Mouse (Mus musculus) liver, adult 2 months (tissue): ENCODE measurements around the gene Eno3. TPM values are rescaled to one million over a fixed set of nuclear protein-coding genes. Genes with fewer than 3 reads are reported as not detected.
A peak's percentile ranks its signal among the peaks of the same experiment; 100 is the strongest.

ENCODE experiments used
- DNase-seq: peaks from one replicate; pipeline ENCODE4 v3.0.0-alpha.2; 2011; ENCODE audit warnings: low read depth, low spot score; ENCODE audit errors: extremely low read depth
- H3K27ac ChIP-seq: fragments of 200-500 bp; replicated peaks from 2 replicates; pipeline ENCODE4 v1.5.1; 2012; ENCODE audit warnings: low read depth, mild to moderate bottlenecking, control low read depth, inconsistent platforms, low read length; ENCODE audit not compliant: insufficient read depth
- H3K27me3 ChIP-seq: fragments of 200-500 bp; 2 replicates; pipeline ENCODE4 v1.6.1; 2012; ENCODE audit warnings: mild to moderate bottlenecking, moderate library complexity, low read length, inconsistent platforms; ENCODE audit not compliant: control insufficient read depth, insufficient read depth
- H3K36me3 ChIP-seq: fragments of 200-500 bp; 2 replicates; pipeline ENCODE4 v1.6.1; 2012; ENCODE audit warnings: low read length, inconsistent platforms; ENCODE audit not compliant: control insufficient read depth, insufficient read depth
- H3K4me1 ChIP-seq: fragments of 200-500 bp; 2 replicates; pipeline ENCODE4 v1.6.1; 2011; ENCODE audit warnings: low read length; ENCODE audit not compliant: control insufficient read depth, insufficient read depth
- H3K4me3 ChIP-seq: fragments of 200-500 bp; 2 replicates; pipeline ENCODE4 v1.5.1; 2011; ENCODE audit warnings: low read depth, mild to moderate bottlenecking, control low read depth, low read length, moderate library complexity; ENCODE audit not compliant: insufficient read depth
- H3K79me2 ChIP-seq: fragments of 200-500 bp; 2 replicates; pipeline ENCODE4 v1.6.1; 2012; ENCODE audit warnings: inconsistent platforms, mild to moderate bottlenecking, low read length, moderate library complexity; ENCODE audit not compliant: control insufficient read depth, insufficient read depth
- H3K9ac ChIP-seq: fragments of 200-500 bp; 2 replicates; pipeline ENCODE4 v1.6.1; 2012; ENCODE audit warnings: low read depth, mild to moderate bottlenecking, control low read depth, inconsistent platforms, low read length
- CTCF ChIP-seq: fragments of 200-500 bp; IDR thresholded peaks from 2 replicates; pipeline ENCODE4 v1.5.1; 2011; ENCODE audit warnings: low read depth, low read length, control low read depth
- POLR2A ChIP-seq: fragments of 200-500 bp; IDR thresholded peaks from 2 replicates; pipeline ENCODE4 v1.6.1; 2011; ENCODE audit warnings: low read length, control low read depth; ENCODE audit not compliant: insufficient read depth; ENCODE audit errors: extremely low read depth
- WGBS: fragments of 180-500 bp; shearing (Covaris S2); methylation state at CpG from one replicate; pipeline ENCODE4 v1.1.7; 2018; 5-methylcytosine and 5-hydroxymethylcytosine counted together
- polyA plus RNA-seq: library from polyadenylated mRNA; depleted of rRNA; stranded (reverse); fragments of >200 nt; gene quantifications from 2 replicates; pipeline ENCODE4 v1.2.3, GENCODE M21; 2012
- total RNA-seq: library from RNA; depleted of rRNA; stranded (reverse); fragments of >200 nt; gene quantifications from 2 replicates; pipeline ENCODE4 v1.2.3, GENCODE M21; 2014

Gene Eno3
- total and polyA plus RNA-seq, 2 experiments, result 3.0 to 4.0 TPM

- no peaks in the 10 kb centered on the region for H3K79me2 ChIP-seq
- peaks cover 17% of the 10 kb centered on the region for H3K4me1 ChIP-seq
- no peaks in the 10 kb centered on the region for H3K27me3 ChIP-seq
- TF ChIP-seq POLR2A (no peak), CTCF (0 out of 2 replicates have a peak, but pooled peaks have one; percentile 19)
- no peak overlapping the region for H3K9ac ChIP-seq
- DNase-seq, result peak; percentile 58
- WGBS, result 64% methylated on average over 11 of the region's 11 CpGs
- H3K36me3 ChIP-seq, result peaks cover 11% of the 10 kb centered on the region; the same call in 1 of the 2 replicates
- H3K4me3 ChIP-seq, result no peak overlapping the region
- no peak overlapping the region for H3K27ac ChIP-seq
Observed at GRCm38 (mm10) chr11:70681897-70682581, 25.0 kb downstream of the Eno3 start.

- Histone ChIP-seq H3K4me1 (peaks cover 15% of the 10 kb centered on the region), H3K36me3 (peaks cover 11% of the 10 kb centered on the region; the same call in 1 of the 2 replicates), H3K27me3 (no peaks in the 10 kb centered on the region), H3K4me3 (no peak overlapping the region), H3K27ac (no peak overlapping the region), H3K9ac (no peak overlapping the region), H3K79me2 (no peaks in the 10 kb centered on the region)
- TF ChIP-seq POLR2A (no peak), CTCF (no peak)
- DNase-seq, result no peak
- WGBS, result 90% methylated on average over 5 of the region's 5 CpGs
Observed at GRCm38 (mm10) chr11:70683640-70684039, 26.6 kb downstream of the Eno3 start.

DNA sequence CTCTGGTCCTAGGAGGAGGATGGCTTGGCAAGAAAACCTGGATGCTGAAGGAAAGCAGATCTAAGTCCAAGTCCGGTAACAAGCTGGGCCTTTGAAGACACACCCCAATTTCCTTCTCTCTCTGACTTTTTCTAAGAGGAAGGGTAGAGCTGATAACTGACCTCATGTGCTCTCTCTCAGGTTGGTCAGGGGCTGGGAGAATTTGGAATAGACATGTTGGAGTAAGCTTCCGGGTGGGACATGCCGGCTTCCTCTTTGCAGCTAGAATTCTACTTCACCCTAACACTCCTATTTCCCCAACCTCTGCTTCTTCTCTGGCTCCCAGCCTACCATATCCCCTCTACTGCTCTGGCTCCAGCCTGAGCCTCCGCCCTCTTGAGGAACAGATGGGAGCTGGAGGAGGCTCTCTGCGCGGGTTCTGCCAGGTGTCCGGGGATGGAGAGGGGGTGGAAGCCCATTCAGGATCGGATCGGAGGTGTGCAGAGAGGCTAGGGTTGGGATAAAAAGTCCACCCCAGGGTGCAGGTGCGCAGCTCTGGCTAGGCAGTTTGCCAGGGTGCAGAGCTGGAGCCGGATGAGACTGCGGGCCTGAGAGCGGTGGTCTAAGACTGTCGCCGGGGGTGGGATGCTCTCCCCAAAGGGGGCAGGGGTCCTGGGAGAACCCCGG is 30.0 kb downstream of the Eno3 start:
- H3K27ac ChIP-seq, result peak overlapping the region; percentile 58
- H3K9ac ChIP-seq, result peak overlapping the region; percentile 94

GRCm38 (mm10) chr11:70687601-70688199 is 30.7 kb downstream of the Eno3 start, which contains the start of gene Camta2:
TSS of gene Camta2 (minus strand) at chr11:70688105.
- under 1% methylated on average over 52 of the region's 55 CpGs for WGBS
- peak; percentile 43; the same call in 1 of the 2 replicates for TF ChIP-seq POLR2A
- TF ChIP-seq CTCF, result peak; percentile 35

More for the DNA sequence above, 30.0 kb downstream of the Eno3 start:
- 5% methylated on average over 16 of the region's 16 CpGs for WGBS
- H3K4me1 ChIP-seq, result 0 out of 2 replicates have a peak, but pooled peaks cover 6% of the 10 kb centered on the region
- no peaks in the 10 kb centered on the region for H3K27me3 ChIP-seq
- H3K36me3 ChIP-seq, result peaks cover 4% of the 10 kb centered on the region; the same call in 1 of the 2 replicates
- no peaks in the 10 kb centered on the region for H3K79me2 ChIP-seq
- H3K4me3 ChIP-seq, result peak overlapping the region; percentile 65
- no peak for TF ChIP-seq POLR2A
- TF ChIP-seq CTCF, result no peak
- DNase-seq, result no peak

DNA sequence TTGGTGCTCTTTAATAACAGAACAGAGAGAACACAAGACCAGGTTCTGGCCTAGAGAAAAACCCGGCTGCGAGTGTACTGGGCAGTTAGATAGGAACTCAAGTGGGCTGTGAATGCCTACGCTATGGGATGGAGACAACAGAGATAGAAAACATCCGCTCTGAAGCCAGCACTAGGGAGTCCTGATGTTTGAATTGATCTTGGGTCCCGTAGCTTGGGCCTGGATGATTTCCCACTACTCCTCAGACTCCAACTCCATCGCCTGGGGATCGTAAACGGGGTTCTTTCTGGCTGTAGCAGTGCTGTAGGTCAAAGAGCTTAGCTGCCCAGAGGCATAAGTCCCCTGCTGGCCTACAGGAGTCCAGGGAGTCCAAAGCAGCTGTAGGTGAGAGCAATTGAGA is 31.4 kb downstream of the Eno3 start:
- 17% methylated on average over 8 of the region's 8 CpGs for WGBS
- peak; percentile 39 for DNase-seq
- 0 out of 2 replicates have a peak, but pooled peaks cover 5% of the 10 kb centered on the region for H3K4me1 ChIP-seq
- peak overlapping the region; percentile 65; the same call in 1 of the 2 replicates for H3K4me3 ChIP-seq
- no peaks in the 10 kb centered on the region for H3K79me2 ChIP-seq
- no peaks in the 10 kb centered on the region for H3K27me3 ChIP-seq
- peak overlapping the region; percentile 8; the same call in 1 of the 2 replicates for H3K27ac ChIP-seq
- H3K9ac ChIP-seq, result peak overlapping the region; percentile 94; the same call in 1 of the 2 replicates
- TF ChIP-seq POLR2A (no peak), CTCF (no peak)
- peaks cover 2% of the 10 kb centered on the region; the same call in 1 of the 2 replicates for H3K36me3 ChIP-seq

More at GRCm38 (mm10) chr11:70687601-70688199, 30.7 kb downstream of the Eno3 start, which contains the start of gene Camta2:
- H3K27me3 ChIP-seq, result no peaks in the 10 kb centered on the region
- H3K9ac ChIP-seq, result peak within 1 kb of the TSS; percentile 94
- H3K27ac ChIP-seq, result peak within 1 kb of the TSS; percentile 58
- peak within 1 kb of the TSS; percentile 65 for H3K4me3 ChIP-seq
- peaks cover 2% of the 10 kb centered on the region; the same call in 1 of the 2 replicates for H3K36me3 ChIP-seq
- 0 out of 2 replicates have a peak, but pooled peaks cover 5% of the 10 kb centered on the region for H3K4me1 ChIP-seq
- peak; percentile 51 for DNase-seq
- no peaks in the 10 kb centered on the region for H3K79me2 ChIP-seq
